Mouse (Mus musculus) heart, embryonic 12.5 days (tissue): ENCODE data around the gene Hap1. TPM values are rescaled to one million over a fixed set of nuclear protein-coding genes. Genes with fewer than 3 reads are reported as not detected.
A peak's percentile ranks its signal among the peaks of the same experiment; 100 is the strongest.
"Not testable (repeated sequence)": the region's sequence is repeated elsewhere in the genome, so short reads cannot be mapped to it uniquely, and the experiment has no call there.

Experiments
- ATAC-seq: fragments of 200-750 bp; cut with Nextera tagmentation; 2 replicates; pipeline ENCODE4 v1.8.0; 2017; ENCODE audit warnings: moderate TSS enrichment, moderate library complexity; ENCODE audit not compliant: insufficient number of reproducible peaks, low FRiP score
- H3K27ac ChIP-seq: fragments of 300-500 bp; sonication (generic); 2 replicates; pipeline ENCODE4 v1.5.1; 2016; ENCODE audit warnings: mild to moderate bottlenecking, moderate library complexity; ENCODE audit not compliant: poor library complexity, severe bottlenecking
- H3K27me3 ChIP-seq: fragments of 300-500 bp; sonication (generic); replicated peaks from 2 replicates; pipeline ENCODE4 v1.6.1; 2016; ENCODE audit warnings: mild to moderate bottlenecking, moderate library complexity
- H3K36me3 ChIP-seq: fragments of 300-500 bp; sonication (generic); 2 replicates; pipeline ENCODE4 v1.6.1; 2016; ENCODE audit warnings: mild to moderate bottlenecking, moderate library complexity
- H3K4me1 ChIP-seq: fragments of 300-500 bp; sonication (generic); replicated peaks from 2 replicates; pipeline ENCODE4 v1.6.1; 2016; ENCODE audit warnings: mild to moderate bottlenecking
- H3K4me2 ChIP-seq: fragments of 300-500 bp; sonication (generic); 2 replicates; pipeline ENCODE4 v1.6.1; 2016; ENCODE audit warnings: mild to moderate bottlenecking, moderate library complexity
- H3K4me3 ChIP-seq: fragments of 300-500 bp; sonication (generic); 2 replicates; pipeline ENCODE4 v1.5.1; 2016; ENCODE audit warnings: mild to moderate bottlenecking
- H3K9ac ChIP-seq: fragments of 300-500 bp; sonication (generic); 2 replicates; pipeline ENCODE4 v1.6.1; 2016; ENCODE audit warnings: mild to moderate bottlenecking, moderate library complexity
- H3K9me3 ChIP-seq: fragments of 300-500 bp; sonication (generic); replicated peaks from 2 replicates; pipeline ENCODE4 v1.6.1; 2016; ENCODE audit warnings: mild to moderate bottlenecking, moderate library complexity
- WGBS: fragments of 180-500 bp; shearing (Covaris S2); methylation state at CpG from one replicate; pipeline ENCODE4 v1.1.7; 2016; 5-methylcytosine and 5-hydroxymethylcytosine counted together
- polyA plus RNA-seq: library from polyadenylated mRNA; unstranded; fragments of >200 nt; fragmentation: Nextera tagmentation; extraction: Ambion mirVana; gene quantifications from 2 replicates; pipeline ENCODE4 v1.2.1, GENCODE M21; 2016

The Hap1 gene
- polyA plus RNA-seq, 1 experiment from 2014 or later, result 12.3 TPM

DNA sequence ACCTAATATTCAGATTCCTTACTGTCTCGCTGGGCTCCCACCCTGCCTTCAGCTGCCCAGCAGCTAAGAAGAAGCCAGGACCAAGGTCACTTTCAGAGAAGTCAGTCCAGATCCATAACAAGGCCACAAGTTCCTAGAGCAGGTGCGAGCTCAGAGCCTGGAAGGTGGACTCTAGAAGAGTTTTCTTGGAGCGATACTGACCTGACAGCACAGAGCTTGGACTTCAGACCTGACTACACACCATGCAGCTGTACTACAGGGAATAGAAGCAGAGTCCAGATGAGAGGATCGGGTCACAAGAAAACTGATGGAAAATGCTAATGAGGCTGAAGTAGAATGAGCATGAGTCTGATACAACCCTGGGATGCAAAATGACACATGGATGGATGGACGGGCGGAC lies 42.5 kb downstream of the Hap1 start:
- Histone ChIP-seq H3K9me3 (no peaks in the 10 kb centered on the region), H3K36me3 (no peaks in the 10 kb centered on the region), H3K4me3 (no peak overlapping the region), H3K27ac (no peak overlapping the region), H3K9ac (no peak overlapping the region), H3K4me1 (peaks cover 9% of the 10 kb centered on the region), H3K4me2 (no peak overlapping the region), H3K27me3 (no peaks in the 10 kb centered on the region)
- ATAC-seq, result no peak
- 87% methylated on average over 6 of the region's 6 CpGs for WGBS

GRCm38 (mm10) chr11:100312096-100312679 lies 43.7 kb downstream of the Hap1 start:
- 28% methylated on average over 5 of the region's 5 CpGs for WGBS
- Histone ChIP-seq H3K9ac (no peak overlapping the region), H3K4me2 (peak overlapping the region; percentile 13; the same call in 1 of the 2 replicates), H3K9me3 (no peaks in the 10 kb centered on the region), H3K27ac (peak overlapping the region; percentile 78), H3K27me3 (no peaks in the 10 kb centered on the region), H3K4me3 (no peak overlapping the region), H3K36me3 (no peaks in the 10 kb centered on the region), H3K4me1 (peaks cover 9% of the 10 kb centered on the region)
- no peak for ATAC-seq

DNA sequence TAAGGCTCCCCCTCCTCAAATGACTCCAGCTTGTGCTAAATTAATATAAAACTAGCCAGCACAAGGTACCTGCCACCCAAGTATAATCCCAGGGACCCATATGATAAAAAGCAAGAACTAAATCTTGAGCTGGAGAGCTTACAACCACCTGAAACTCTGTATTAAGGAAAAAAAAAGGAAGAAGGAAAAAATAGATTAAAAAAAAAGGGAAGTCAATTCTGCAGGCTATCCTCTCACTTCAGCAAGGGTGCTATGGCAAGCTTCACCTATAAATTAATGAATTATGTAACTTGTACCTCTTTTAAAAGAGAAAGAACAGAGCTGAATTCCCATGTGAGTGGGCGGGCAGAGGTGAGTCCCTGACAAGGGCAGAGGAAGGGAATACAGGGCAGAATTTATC lies 44.3 kb downstream of the Hap1 start:
- peak overlapping the region; percentile 78 for H3K27ac ChIP-seq
- no peak overlapping the region for H3K9ac ChIP-seq
- no peak for ATAC-seq

GRCm38 (mm10) chr11:100308672-100309071 lies 47.3 kb downstream of the Hap1 start:
- ATAC-seq, H3K4me3 ChIP-seq, H3K9ac ChIP-seq, H3K36me3 ChIP-seq, H3K27ac ChIP-seq, H3K27me3 ChIP-seq, H3K4me1 ChIP-seq, H3K9me3 ChIP-seq, H3K4me2 ChIP-seq: not testable (repeated sequence)
- 85% methylated on average over 6 of the region's 6 CpGs for WGBS

More for the DNA sequence above, 44.3 kb downstream of the Hap1 start:
- WGBS, result 50% methylated on average over 1 of the region's 1 CpGs
- H3K4me2 ChIP-seq, result peak overlapping the region; percentile 13; the same call in 1 of the 2 replicates
- no peaks in the 10 kb centered on the region for H3K36me3 ChIP-seq
- H3K27me3 ChIP-seq, result no peaks in the 10 kb centered on the region
- H3K4me1 ChIP-seq, result peaks cover 9% of the 10 kb centered on the region
- no peaks in the 10 kb centered on the region for H3K9me3 ChIP-seq
- H3K4me3 ChIP-seq, result no peak overlapping the region

DNA sequence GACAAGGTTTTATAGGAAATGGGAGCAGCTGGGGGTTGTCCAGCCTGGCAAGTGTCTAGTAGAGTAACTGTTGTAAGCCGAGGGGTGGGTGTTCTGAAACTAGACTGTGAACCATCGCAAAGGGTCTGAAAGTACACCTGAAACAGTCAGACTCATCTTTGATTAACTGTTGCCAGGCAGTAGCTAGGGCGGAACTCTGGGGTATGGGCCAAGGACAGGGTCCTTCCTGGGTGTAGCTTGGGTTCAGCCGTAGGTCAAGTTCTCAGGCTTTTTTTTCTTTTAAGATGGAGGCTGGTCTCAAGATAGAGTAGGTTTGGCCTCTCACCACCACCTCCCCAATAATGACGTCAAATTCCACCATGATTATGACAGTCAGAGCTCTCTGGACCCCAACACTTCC lies 48.0 kb downstream of the Hap1 start:
- Histone ChIP-seq H3K27me3 (no peaks in the 10 kb centered on the region), H3K4me1 (peaks cover 9% of the 10 kb centered on the region), H3K4me2 (no peak overlapping the region), H3K27ac (no peak overlapping the region), H3K36me3 (no peaks in the 10 kb centered on the region), H3K9me3 (no peaks in the 10 kb centered on the region), H3K9ac (no peak overlapping the region), H3K4me3 (no peak overlapping the region)
- 85% methylated on average over 5 of the region's 5 CpGs for WGBS
- no peak for ATAC-seq

GRCm38 (mm10) chr11:100301292-100301691 lies 54.6 kb downstream of the Hap1 start:
- Histone ChIP-seq H3K4me2 (no peak overlapping the region), H3K4me3 (no peak overlapping the region), H3K9me3 (no peaks in the 10 kb centered on the region), H3K36me3 (no peaks in the 10 kb centered on the region), H3K9ac (no peak overlapping the region), H3K4me1 (peaks cover 5% of the 10 kb centered on the region), H3K27ac (no peak overlapping the region), H3K27me3 (peaks cover 16% of the 10 kb centered on the region)
- 68% methylated on average over 5 of the region's 5 CpGs for WGBS
- ATAC-seq, result no peak

GRCm38 (mm10) chr11:100300293-100300692 lies 55.6 kb downstream of the Hap1 start:
- no peak overlapping the region for H3K9ac ChIP-seq
- no peak overlapping the region for H3K4me2 ChIP-seq
- no peak overlapping the region for H3K4me3 ChIP-seq
- no peaks in the 10 kb centered on the region for H3K9me3 ChIP-seq
- no peak for ATAC-seq
- no peak overlapping the region for H3K27ac ChIP-seq
- H3K4me1 ChIP-seq, result peaks cover 5% of the 10 kb centered on the region
- peaks cover 23% of the 10 kb centered on the region for H3K27me3 ChIP-seq
- H3K36me3 ChIP-seq, result no peaks in the 10 kb centered on the region
- 6% methylated on average over 5 of the region's 5 CpGs for WGBS

GRCm38 (mm10) chr11:100298274-100299036 lies 57.5 kb downstream of the Hap1 start:
- 0 out of 2 replicates have a peak overlapping the region, but pooled peaks have one; percentile 28 for H3K9ac ChIP-seq
- ATAC-seq, result no peak

DNA sequence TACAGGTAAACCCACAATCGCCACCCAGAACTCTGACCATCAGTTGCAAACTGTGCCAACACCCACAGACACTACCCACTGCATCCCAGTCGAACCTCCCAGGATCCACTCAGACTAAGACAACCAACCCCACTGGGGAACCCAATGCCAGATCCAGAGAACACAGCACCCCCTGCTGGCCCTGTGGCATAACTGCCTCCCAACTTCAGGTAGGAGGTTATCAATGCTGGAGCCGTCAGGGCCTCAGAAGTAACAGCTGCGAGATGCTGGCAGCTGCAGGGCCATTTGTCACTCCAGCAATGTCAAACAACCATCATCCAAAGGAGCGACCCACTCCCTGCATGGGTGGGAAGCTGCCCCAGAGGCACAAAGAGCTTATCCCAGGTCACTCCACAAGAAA lies 58.1 kb downstream of the Hap1 start:
- Histone ChIP-seq H3K27ac (no peak overlapping the region), H3K4me2 (peak overlapping the region; percentile 54), H3K4me1 (peaks cover 5% of the 10 kb centered on the region), H3K27me3 (peaks cover 23% of the 10 kb centered on the region), H3K4me3 (0 out of 2 replicates have a peak overlapping the region, but pooled peaks have one; percentile 6), H3K9ac (0 out of 2 replicates have a peak overlapping the region, but pooled peaks have one; percentile 28), H3K9me3 (no peaks in the 10 kb centered on the region), H3K36me3 (no peaks in the 10 kb centered on the region)
- no peak for ATAC-seq
- WGBS, result 35% methylated on average over 5 of the region's 5 CpGs

More at GRCm38 (mm10) chr11:100298274-100299036, 57.5 kb downstream of the Hap1 start:
- H3K4me2 ChIP-seq, result peak overlapping the region; percentile 54
- H3K36me3 ChIP-seq, result no peaks in the 10 kb centered on the region
- H3K27me3 ChIP-seq, result peaks cover 23% of the 10 kb centered on the region
- H3K9me3 ChIP-seq, result no peaks in the 10 kb centered on the region
- H3K4me3 ChIP-seq, result 0 out of 2 replicates have a peak overlapping the region, but pooled peaks have one; percentile 6
- peaks cover 5% of the 10 kb centered on the region for H3K4me1 ChIP-seq
- H3K27ac ChIP-seq, result no peak overlapping the region
- 12% methylated on average over 18 of the region's 18 CpGs for WGBS
